Mouse (Mus musculus) myocyte (in vitro differentiated cells): ENCODE data around the gene 6030452D12Rik. TPM values are rescaled to one million over a fixed set of nuclear protein-coding genes. Genes with fewer than 3 reads are reported as not detected.

Experiments used
- H3K27me3 ChIP-seq: one replicate; pipeline ENCODE4 v1.6.1; 2011; ENCODE audit not compliant: control insufficient read depth, insufficient read depth, insufficient read length
- H3K36me3 ChIP-seq: one replicate; pipeline ENCODE4 v1.6.1; 2011; ENCODE audit not compliant: control insufficient read depth, insufficient read depth
- H3K4me2 ChIP-seq: one replicate; pipeline ENCODE4 v1.6.1; 2011; ENCODE audit warnings: low read depth, control low read depth
- H3K4me3 ChIP-seq: one replicate; pipeline ENCODE4 v1.5.1; 2011; ENCODE audit warnings: mild to moderate bottlenecking, control low read depth, moderate library complexity
- H3K79me2 ChIP-seq: one replicate; pipeline ENCODE4 v1.6.1; 2011; ENCODE audit not compliant: control insufficient read depth, insufficient read depth
- H3ac ChIP-seq: one replicate; pipeline ENCODE4 v1.6.1; 2011; ENCODE audit not compliant: control insufficient read depth, insufficient read length
- CEBPB ChIP-seq: IDR thresholded peaks from 2 replicates; pipeline ENCODE4 v1.6.1; 2011; ENCODE audit warnings: mild to moderate bottlenecking, moderate library complexity; ENCODE audit not compliant: poor library complexity, insufficient read depth, severe bottlenecking
- E2F4 ChIP-seq: IDR thresholded peaks from one replicate; pipeline ENCODE4 v1.6.1; 2011; ENCODE audit warnings: mild to moderate bottlenecking, control low read depth, moderate library complexity; ENCODE audit not compliant: insufficient read depth
- MAX ChIP-seq: IDR thresholded peaks from one replicate; pipeline ENCODE4 v1.6.1; 2011; ENCODE audit warnings: low read depth, mild to moderate bottlenecking, control low read depth
- MYOD1 ChIP-seq, 3 experiments: IDR thresholded peaks; one replicate each; pipeline ENCODE4 v1.6.1; 2011; ENCODE audit warnings: control low read depth in 2 of 3, low read depth in 2 of 3, mild to moderate bottlenecking in 2 of 3, moderate library complexity in 1 of 3; ENCODE audit not compliant: insufficient read length in 2 of 3, control insufficient read depth in 1 of 3
- MYOG ChIP-seq, 3 experiments: IDR thresholded peaks; one replicate each; pipeline ENCODE4 v1.6.1; 2011; ENCODE audit warnings: control low read depth in 2 of 3, low read depth in 2 of 3, mild to moderate bottlenecking in 2 of 3; ENCODE audit not compliant: insufficient read length in 2 of 3, control insufficient read depth in 1 of 3, insufficient read depth in 1 of 3
- POLR2A ChIP-seq: IDR thresholded peaks from one replicate; pipeline ENCODE4 v1.6.1; 2011; ENCODE audit warnings: low read depth, mild to moderate bottlenecking, control low read depth, moderate library complexity; ENCODE audit not compliant: insufficient read length
- POLR2AphosphoS2 ChIP-seq: IDR thresholded peaks from one replicate; pipeline ENCODE4 v1.6.1; 2011; ENCODE audit warnings: low read depth, control low read depth; ENCODE audit not compliant: insufficient read length
- REST ChIP-seq: IDR thresholded peaks from one replicate; pipeline ENCODE4 v1.6.1; 2011; ENCODE audit warnings: mild to moderate bottlenecking, control low read depth, moderate library complexity; ENCODE audit not compliant: insufficient read depth, insufficient read length
- SRF ChIP-seq: IDR thresholded peaks from one replicate; pipeline ENCODE4 v1.6.1; 2011; ENCODE audit warnings: low read depth; ENCODE audit not compliant: control insufficient read depth, insufficient read length
- TCF12 ChIP-seq: IDR thresholded peaks from one replicate; pipeline ENCODE4 v1.6.1; 2011; ENCODE audit warnings: mild to moderate bottlenecking, control low read depth; ENCODE audit not compliant: poor library complexity, insufficient read depth, severe bottlenecking
- TCF3 ChIP-seq: IDR thresholded peaks from one replicate; pipeline ENCODE4 v1.6.1; 2011; ENCODE audit warnings: low read depth, control low read depth; ENCODE audit not compliant: insufficient read length
- USF1 ChIP-seq: IDR thresholded peaks from one replicate; pipeline ENCODE4 v1.6.1; 2011; ENCODE audit warnings: low read depth, mild to moderate bottlenecking, control low read depth, moderate library complexity
- polyA plus RNA-seq: library from polyadenylated mRNA; unstranded; fragments of >200 nt; fragmentation: generic; extraction: Trizol; gene quantifications from one replicate; pipeline ENCODE4 v1.2.1, GENCODE M21; 2012; ENCODE audit warnings: missing spikeins

The 6030452D12Rik gene
- polyA plus RNA-seq, 1 experiment = not detected

DNA sequence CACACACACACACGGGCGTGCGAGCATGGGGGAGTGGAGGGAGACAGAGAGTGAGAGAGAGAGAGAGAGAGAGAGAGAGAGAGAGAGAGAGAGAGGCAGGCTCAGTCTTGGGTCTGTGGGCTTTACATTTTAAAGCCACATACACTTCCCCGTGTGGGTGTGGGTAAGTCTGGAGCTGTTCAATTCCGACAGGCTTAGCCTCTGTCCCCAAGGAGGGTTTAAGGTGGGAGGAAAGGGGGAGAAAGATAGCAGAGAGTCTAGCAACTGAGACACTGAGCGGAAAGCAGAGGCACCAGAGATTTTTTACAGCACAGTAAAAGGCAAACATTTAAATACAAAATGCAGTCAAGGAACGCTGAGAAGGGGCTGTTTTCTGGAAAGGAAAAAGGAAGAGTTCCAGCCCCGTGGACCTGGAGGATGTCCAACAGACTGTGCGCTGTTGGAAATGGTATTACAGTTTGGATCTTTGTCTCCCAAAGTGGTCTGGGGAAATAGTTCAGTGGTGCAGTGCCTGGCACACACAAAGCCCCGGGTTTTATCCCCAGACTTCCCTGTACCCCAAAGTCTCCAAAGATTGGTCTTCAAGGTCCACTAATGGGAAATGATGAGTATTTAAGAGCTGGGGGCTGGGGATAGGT is 5.1 kb downstream of the 6030452D12Rik start:
- H3K4me2 ChIP-seq = no peak overlapping the region
- no peaks in the 10 kb centered on the region for H3K27me3 ChIP-seq
- H3K36me3 ChIP-seq = no peaks in the 10 kb centered on the region
- H3K4me3 ChIP-seq = no peak overlapping the region
- H3ac ChIP-seq = no peak overlapping the region
- no peaks in the 10 kb centered on the region for H3K79me2 ChIP-seq
- TF ChIP-seq E2F4 (no peak), SRF (no peak), TCF12 (no peak), TCF3 (no peak), CEBPB (no peak), MYOD1 (IDR thresholded peaks at IDR 0.05; ENCODE audit: control insufficient read depth in 1 of 3, insufficient read length in 2 of 3, low read depth in 2 of 3) (no peak), REST (no peak), POLR2AphosphoS2 (no peak), USF1 (no peak), MAX (no peak), MYOG (IDR thresholded peaks at IDR 0.05; ENCODE audit: control insufficient read depth in 1 of 3, insufficient read depth in 1 of 3, insufficient read length in 2 of 3, low read depth in 2 of 3) (no peak), POLR2A (no peak)

DNA sequence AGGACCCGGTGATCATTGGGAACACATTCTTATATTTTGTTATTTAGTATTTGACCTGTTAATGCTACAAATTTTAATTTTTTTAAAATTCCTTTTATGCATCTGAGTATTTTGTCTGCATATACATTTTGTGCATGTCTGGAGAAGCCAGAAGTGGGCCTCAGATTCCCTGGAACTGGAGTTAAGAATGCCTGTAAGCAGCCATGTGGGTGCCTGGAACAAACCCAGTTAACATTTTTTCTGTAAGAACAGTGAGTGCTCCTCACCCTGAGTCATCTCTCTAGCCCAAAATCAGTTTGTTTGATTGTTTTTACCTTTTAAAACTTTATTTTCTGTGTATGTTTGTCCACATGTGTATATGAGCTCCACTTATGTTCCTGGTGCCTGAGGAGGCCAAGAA is 5.8 kb downstream of the 6030452D12Rik start:
- Histone ChIP-seq H3K36me3 (no peaks in the 10 kb centered on the region), H3K79me2 (no peaks in the 10 kb centered on the region), H3K4me3 (no peak overlapping the region), H3ac (no peak overlapping the region), H3K27me3 (no peaks in the 10 kb centered on the region), H3K4me2 (no peak overlapping the region)
- no peak for TF ChIP-seq MYOD1 (IDR thresholded peaks at IDR 0.05; ENCODE audit: control insufficient read depth in 1 of 3, insufficient read length in 2 of 3, low read depth in 2 of 3)
- no peak for TF ChIP-seq MYOG (IDR thresholded peaks at IDR 0.05; ENCODE audit: control insufficient read depth in 1 of 3, insufficient read depth in 1 of 3, insufficient read length in 2 of 3, low read depth in 2 of 3)
- no peak for TF ChIP-seq POLR2AphosphoS2

DNA sequence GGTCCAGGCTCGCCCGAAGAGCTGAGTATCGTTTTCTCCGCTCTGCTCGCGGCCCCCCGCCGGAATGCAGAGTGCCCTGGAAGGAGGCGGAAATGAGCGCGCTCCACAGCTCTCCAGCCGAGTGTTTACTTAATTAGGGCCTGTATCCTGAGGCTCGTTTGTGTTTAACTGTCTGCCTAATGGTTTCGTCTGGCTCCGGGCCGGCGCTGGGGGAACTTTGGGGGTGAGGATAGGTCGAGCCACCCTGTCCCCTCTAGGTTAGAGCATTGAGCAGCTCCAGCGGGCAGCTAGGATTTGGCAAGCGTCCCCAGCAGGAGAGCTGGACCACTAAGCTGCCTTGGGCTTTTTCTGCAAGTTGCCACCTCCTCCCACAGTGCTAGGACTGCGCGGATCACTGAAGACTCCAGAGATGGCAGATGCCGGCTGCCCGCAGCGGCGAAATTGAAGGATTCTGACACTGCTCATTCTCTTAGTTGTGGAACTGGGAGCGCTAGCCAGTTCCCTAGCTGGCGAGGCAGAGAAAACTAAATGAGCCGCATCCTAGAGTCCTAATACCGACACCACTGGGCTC is 7.5 kb downstream of the 6030452D12Rik start:
- Histone ChIP-seq H3K36me3 (no peaks in the 10 kb centered on the region), H3K4me3 (no peak overlapping the region), H3ac (no peak overlapping the region), H3K27me3 (no peaks in the 10 kb centered on the region), H3K4me2 (no peak overlapping the region), H3K79me2 (no peaks in the 10 kb centered on the region)
- no peak for TF ChIP-seq POLR2A
- TF ChIP-seq TCF12 = no peak
- TF ChIP-seq CEBPB = no peak
- TF ChIP-seq MYOG (IDR thresholded peaks at IDR 0.05; ENCODE audit: control insufficient read depth in 1 of 3, insufficient read depth in 1 of 3, insufficient read length in 2 of 3, low read depth in 2 of 3) = no peak
- TF ChIP-seq MAX = no peak
- TF ChIP-seq USF1 = no peak
- TF ChIP-seq TCF3 = no peak
- no peak for TF ChIP-seq E2F4
- TF ChIP-seq MYOD1 (IDR thresholded peaks at IDR 0.05; ENCODE audit: control insufficient read depth in 1 of 3, insufficient read length in 2 of 3, low read depth in 2 of 3) = no peak
- no peak for TF ChIP-seq REST
- TF ChIP-seq SRF = no peak
- no peak for TF ChIP-seq POLR2AphosphoS2

DNA sequence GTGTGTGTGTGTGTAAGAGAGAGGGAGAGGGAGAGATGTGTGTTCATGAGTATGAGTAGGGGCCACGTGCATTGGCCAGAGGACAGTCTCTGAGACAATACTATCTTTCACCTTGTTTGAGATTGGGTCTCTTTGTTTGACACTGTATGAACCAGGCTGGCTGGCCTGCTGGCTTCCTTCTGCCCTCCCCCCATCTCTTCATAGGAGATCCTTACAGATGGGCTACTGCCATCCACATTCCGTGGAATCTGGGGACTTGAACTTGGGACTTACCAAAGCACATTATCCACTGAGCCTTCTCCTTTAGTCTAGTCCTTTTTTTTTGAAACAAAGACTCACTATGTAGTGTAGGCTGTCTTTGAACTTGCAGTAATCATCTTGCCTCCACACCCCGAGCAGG is 8.1 kb downstream of the 6030452D12Rik start:
- TF ChIP-seq REST (no peak), CEBPB (no peak), MAX (no peak), E2F4 (no peak), TCF3 (no peak)
- Histone ChIP-seq H3K4me2 (no peak overlapping the region), H3K79me2 (no peaks in the 10 kb centered on the region), H3K4me3 (no peak overlapping the region), H3ac (no peak overlapping the region), H3K36me3 (no peaks in the 10 kb centered on the region), H3K27me3 (no peaks in the 10 kb centered on the region)

DNA sequence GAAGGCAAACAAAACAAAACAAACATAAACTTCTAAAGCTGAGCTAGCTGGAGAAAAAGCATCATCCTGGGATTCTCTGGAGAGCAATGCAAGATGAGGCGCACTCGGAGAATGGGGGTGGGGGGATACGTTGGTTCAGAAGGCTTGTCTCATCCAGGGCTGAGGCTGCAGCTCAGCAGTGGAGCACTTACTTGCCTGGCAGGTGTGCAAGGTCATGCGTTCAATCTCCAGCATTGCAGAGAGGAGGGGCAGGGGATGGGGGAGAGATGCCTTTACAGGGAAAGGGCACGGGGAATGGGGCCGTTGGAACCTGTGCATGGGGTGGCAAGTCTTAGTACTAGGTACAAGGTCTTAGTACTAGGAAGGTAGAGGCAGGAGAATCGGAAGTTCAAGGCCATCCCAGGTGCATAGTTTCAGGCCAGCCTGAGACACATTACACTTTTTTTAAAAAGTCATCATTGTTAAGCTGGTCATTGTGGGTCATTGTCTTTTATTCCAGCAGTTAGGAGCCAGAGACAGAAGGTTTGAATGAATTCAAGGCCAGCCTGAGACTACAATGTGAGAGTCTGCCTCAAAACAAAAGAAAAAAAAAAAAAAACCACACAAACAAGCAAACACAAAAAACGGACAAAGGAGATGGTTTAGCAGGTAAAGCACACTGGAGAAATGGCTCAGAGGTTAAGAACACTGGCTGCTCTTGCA is 8.9 kb downstream of the 6030452D12Rik start:
- no peaks in the 10 kb centered on the region for H3K36me3 ChIP-seq
- H3K27me3 ChIP-seq = no peaks in the 10 kb centered on the region
- H3K4me3 ChIP-seq = no peak overlapping the region
- H3K4me2 ChIP-seq = no peak overlapping the region
- TF ChIP-seq E2F4 (no peak), POLR2A (no peak), USF1 (no peak)
- no peak overlapping the region for H3ac ChIP-seq
- no peaks in the 10 kb centered on the region for H3K79me2 ChIP-seq
